Mouse (Mus musculus) C2C12 (cell line): ENCODE results near the gene Ophn1.

ENCODE experiments used
- CTCF ChIP-seq: IDR thresholded peaks from one replicate; pipeline ENCODE4 v1.5.1; 2011; ENCODE audit not compliant: control insufficient read depth, insufficient read depth, insufficient read length
- MAX ChIP-seq: IDR thresholded peaks from one replicate; pipeline ENCODE4 v1.6.1; 2011; ENCODE audit warnings: mild to moderate bottlenecking, control low read depth

- no peak for TF ChIP-seq CTCF
- TF ChIP-seq MAX: no peak
Measured at GRCm38 (mm10) chrX:98681281-98681680, 209.5 kb downstream of the Ophn1 start.
